Mouse (Mus musculus) intestine, postnatal 0 days (tissue): ENCODE results near the gene Glt28d2. TPM values are rescaled to one million over a fixed set of nuclear protein-coding genes. Genes with fewer than 3 reads are reported as not detected.

ENCODE experiments used
- ATAC-seq: fragments of 200-750 bp; cut with Nextera tagmentation; 2 replicates; pipeline ENCODE4 v1.8.0; 2017; ENCODE audit warnings: mild to moderate bottlenecking, moderate TSS enrichment, moderate library complexity
- H3K27ac ChIP-seq: fragments of 300-500 bp; sonication (generic); 2 replicates; pipeline ENCODE4 v1.5.1; 2014; ENCODE audit warnings: mild to moderate bottlenecking, low read depth, low read length, moderate library complexity
- H3K27me3 ChIP-seq: fragments of 300-500 bp; sonication (generic); replicated peaks from 2 replicates; pipeline ENCODE4 v1.6.1; 2014; ENCODE audit warnings: low read length, mixed read lengths; ENCODE audit not compliant: control insufficient read depth, insufficient read depth
- H3K36me3 ChIP-seq: fragments of 300-500 bp; sonication (generic); 2 replicates; pipeline ENCODE4 v1.6.1; 2014; ENCODE audit warnings: mild to moderate bottlenecking, moderate library complexity; ENCODE audit not compliant: control insufficient read depth, insufficient read depth
- H3K4me1 ChIP-seq: fragments of 300-500 bp; sonication (generic); replicated peaks from 2 replicates; pipeline ENCODE4 v1.6.1; 2014; ENCODE audit warnings: antibody characterized with exemption, low read length, mixed read lengths; ENCODE audit not compliant: control insufficient read depth, insufficient read depth
- H3K4me2 ChIP-seq: fragments of 300-500 bp; sonication (generic); replicated peaks from 2 replicates; pipeline ENCODE4 v1.6.1; 2014; ENCODE audit warnings: low read depth, mild to moderate bottlenecking, moderate library complexity
- H3K4me3 ChIP-seq: fragments of 300-500 bp; sonication (generic); 2 replicates; pipeline ENCODE4 v1.5.1; 2014; ENCODE audit warnings: low read depth, low read length
- H3K9ac ChIP-seq: fragments of 300-500 bp; sonication (generic); 2 replicates; pipeline ENCODE4 v1.6.1; 2014; ENCODE audit warnings: mild to moderate bottlenecking, low read depth, low read length
- H3K9me3 ChIP-seq: fragments of 300-500 bp; sonication (generic); 2 replicates; pipeline ENCODE4 v1.6.1; 2016; ENCODE audit warnings: mixed run types; ENCODE audit not compliant: control insufficient read depth
- CTCF ChIP-seq: sonication (generic); IDR thresholded peaks from 2 replicates; pipeline ENCODE4 v1.5.1; 2016; ENCODE audit warnings: low read depth, mild to moderate bottlenecking, control low read depth, antibody characterized with exemption, moderate library complexity
- WGBS: fragments of 180-500 bp; shearing (Covaris S2); extraction: QIAGEN DNeasy Blood & Tissue Kit; methylation state at CpG from one replicate; pipeline ENCODE4 v1.1.7; 2014; 5-methylcytosine and 5-hydroxymethylcytosine counted together
- polyA plus RNA-seq: library from polyadenylated mRNA; unstranded; fragments of >200 nt; fragmentation: Nextera tagmentation; extraction: Ambion mirVana; gene quantifications from 2 replicates; pipeline ENCODE4 v1.2.1, GENCODE M21; 2015

The Glt28d2 gene
- polyA plus RNA-seq, 1 experiment from 2014 or later: 2.6 TPM

GRCm38 (mm10) chr3:85841454-85842176 lies 45.7 kb downstream of the Glt28d2 start:
- H3K9ac ChIP-seq: no peak overlapping the region
- no peak overlapping the region for H3K27ac ChIP-seq
- no peak for ATAC-seq
- no peaks in the 10 kb centered on the region for H3K36me3 ChIP-seq
- H3K9me3 ChIP-seq: no peaks in the 10 kb centered on the region
- TF ChIP-seq CTCF: no peak
- H3K4me1 ChIP-seq: no peaks in the 10 kb centered on the region
- WGBS: 31% methylated on average over 2 of the region's 2 CpGs
- H3K4me3 ChIP-seq: no peak overlapping the region
- no peaks in the 10 kb centered on the region for H3K27me3 ChIP-seq
- no peak overlapping the region for H3K4me2 ChIP-seq

GRCm38 (mm10) chr3:85833627-85834026 lies 53.7 kb downstream of the Glt28d2 start:
- Histone ChIP-seq H3K27ac (no peak overlapping the region), H3K4me2 (no peak overlapping the region), H3K9ac (no peak overlapping the region), H3K36me3 (no peaks in the 10 kb centered on the region), H3K27me3 (no peaks in the 10 kb centered on the region), H3K9me3 (no peaks in the 10 kb centered on the region), H3K4me3 (no peak overlapping the region), H3K4me1 (no peaks in the 10 kb centered on the region)
- WGBS: 71% methylated on average over 1 of the region's 1 CpGs
- no peak for ATAC-seq
- TF ChIP-seq CTCF: no peak

- Histone ChIP-seq H3K4me3 (no peak overlapping the region), H3K27me3 (no peaks in the 10 kb centered on the region), H3K9ac (no peak overlapping the region), H3K4me1 (no peaks in the 10 kb centered on the region), H3K36me3 (no peaks in the 10 kb centered on the region), H3K27ac (no peak overlapping the region), H3K4me2 (no peak overlapping the region), H3K9me3 (no peaks in the 10 kb centered on the region)
- ATAC-seq: no peak
- no peak for TF ChIP-seq CTCF
- 89% methylated on average over 10 of the region's 10 CpGs for WGBS
These were observed 54.7 kb downstream of the Glt28d2 start for GRCm38 (mm10) chr3:85832490-85833155.

GRCm38 (mm10) chr3:85831785-85832184 lies 55.5 kb downstream of the Glt28d2 start:
- no peak for TF ChIP-seq CTCF
- no peak overlapping the region for H3K4me3 ChIP-seq
- no peak for ATAC-seq
- no peak overlapping the region for H3K27ac ChIP-seq
- 74% methylated on average over 1 of the region's 1 CpGs for WGBS
- no peaks in the 10 kb centered on the region for H3K4me1 ChIP-seq
- H3K4me2 ChIP-seq: no peak overlapping the region
- H3K9me3 ChIP-seq: no peaks in the 10 kb centered on the region
- no peaks in the 10 kb centered on the region for H3K27me3 ChIP-seq
- no peaks in the 10 kb centered on the region for H3K36me3 ChIP-seq
- no peak overlapping the region for H3K9ac ChIP-seq

- H3K4me3 ChIP-seq: no peak overlapping the region
- H3K9ac ChIP-seq: no peak overlapping the region
- 51% methylated on average over 4 of the region's 4 CpGs for WGBS
- no peak for ATAC-seq
- TF ChIP-seq CTCF: no peak
- no peaks in the 10 kb centered on the region for H3K4me1 ChIP-seq
- no peak overlapping the region for H3K4me2 ChIP-seq
- no peaks in the 10 kb centered on the region for H3K36me3 ChIP-seq
- H3K27me3 ChIP-seq: no peaks in the 10 kb centered on the region
- no peaks in the 10 kb centered on the region for H3K9me3 ChIP-seq
- H3K27ac ChIP-seq: no peak overlapping the region
These were observed 58.3 kb downstream of the Glt28d2 start for GRCm38 (mm10) chr3:85829047-85829446.

GRCm38 (mm10) chr3:85827815-85828214 lies 59.5 kb downstream of the Glt28d2 start:
- no peaks in the 10 kb centered on the region for H3K27me3 ChIP-seq
- ATAC-seq: no peak
- no peaks in the 10 kb centered on the region for H3K9me3 ChIP-seq
- TF ChIP-seq CTCF: no peak
- no peak overlapping the region for H3K4me2 ChIP-seq
- H3K4me3 ChIP-seq: no peak overlapping the region
- WGBS: 89% methylated on average over 6 of the region's 6 CpGs
- no peaks in the 10 kb centered on the region for H3K4me1 ChIP-seq
- no peak overlapping the region for H3K27ac ChIP-seq
- no peaks in the 10 kb centered on the region for H3K36me3 ChIP-seq
- H3K9ac ChIP-seq: no peak overlapping the region
